In the genomic region with DNA sequence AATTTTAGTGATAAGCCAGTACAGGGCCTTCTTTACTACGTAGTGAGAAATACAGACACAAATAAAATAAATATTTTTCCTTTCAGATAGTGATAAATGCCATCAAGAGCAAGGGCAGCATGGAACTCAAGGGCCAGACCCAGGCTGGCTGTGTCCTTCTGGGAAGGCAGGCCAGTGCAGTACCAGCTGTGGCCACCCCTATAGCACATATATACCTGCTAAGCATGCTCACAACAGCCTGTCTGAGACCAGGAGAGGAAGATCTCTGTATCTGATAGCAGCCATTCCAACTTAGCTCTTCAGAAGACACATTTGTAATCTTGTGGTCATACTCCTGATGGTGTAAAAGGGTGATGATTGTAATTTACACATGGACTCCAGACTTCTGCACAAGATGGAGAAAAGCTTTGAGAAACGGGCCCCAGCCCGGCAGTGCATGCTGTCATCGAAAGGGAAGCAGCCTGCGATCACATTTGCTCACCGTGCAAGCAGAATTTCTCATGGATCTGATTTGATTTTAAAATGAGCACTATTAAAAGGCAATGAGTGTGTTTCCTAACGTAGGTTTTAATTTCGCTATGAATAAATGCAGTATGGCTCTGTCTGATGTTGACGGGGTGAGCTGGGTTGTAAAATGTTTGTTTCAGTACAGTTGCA, we compare ENCODE assay signal across 20 mouse cellular contexts.
A peak's percentile ranks its signal among the peaks of the same experiment; 100 is the strongest.
DNase-seq lines count a peak whose midpoint lies in the region; ATAC-seq lines count a peak whose summit lies in the region.
"Had no signal": no experiment of that assay in that cellular context is flagged by ENCODE, and none has a peak within 500 bp of the region (broad histone marks: within the 10 kb centered on the region; RNA-seq: fewer than 3 reads in every experiment).

No protein-coding gene starts in this region.

- DNase-seq in frontal cortex, postnatal 14 days (ENCODE audit: low spot score in 2 of 2), result no peak
- DNase-seq in left cerebral cortex, postnatal 25 days (ENCODE audit: low spot score in 2 of 2), result peak; percentile 2 to 6
- no peak for DNase-seq in left cerebral cortex, adult 11 months (ENCODE audit: low spot score)
- DNase-seq in brain, adult 2 months (ENCODE audit: low read depth, low spot score), result peak; percentile 15
- peak; percentile 4 for DNase-seq in layer of hippocampus, postnatal 36 days
- no peak for DNase-seq in urinary bladder, postnatal 4 days (ENCODE audit: low spot score in 2 of 2)
- DNase-seq: adrenal gland, postnatal 25 days; B cell, adult 2 months; cerebellum, adult 18-20 months; cerebellum, postnatal 25 days; embryo, embryonic 11 days; gastrocnemius, adult 2 months; heart, postnatal 10 days; kidney, postnatal 36 days; lung, adult 18-20 months; lung, postnatal 14 days; right cerebral cortex, postnatal 25 days had no signal

- intact Hi-C loops in left cerebral cortex, postnatal 25 days (cut with DNase I), result no loop called here

- ATAC-seq in frontal cortex, adult (ENCODE audit: low TSS enrichment), result peak; percentile 41; the same call in 1 of the 2 replicates
- ATAC-seq in megakaryocyte, adult 5-6 weeks (ENCODE audit: poor library complexity, severe bottlenecking), result no peak
- ATAC-seq: intestine, embryonic 16.5 days had no signal

Comparison
In these comparisons a context has a peak if more than half of its experiments do, and no peak if none do; other contexts are left out.
1. DNase-seq: peak in left cerebral cortex, postnatal 25 days (2 of 2), brain, adult 2 months (single experiment) and layer of hippocampus, postnatal 36 days (2 of 2); none in frontal cortex, postnatal 14 days (0 of 2), left cerebral cortex, adult 11 months (single experiment) and urinary bladder, postnatal 4 days (0 of 2).